Mouse (Mus musculus) forebrain, embryonic 10.5 days (tissue): ENCODE results near the gene Trrap. TPM values are rescaled to one million over a fixed set of nuclear protein-coding genes. Genes with fewer than 3 reads are reported as not detected.

Experiments used
- microRNA-seq: library from miRNA; unstranded; fragments of <30 nt; microRNA quantifications from one replicate; pipeline ENCODE4, GENCODE M21; 2017
- polyA plus RNA-seq: library from polyadenylated mRNA; unstranded; fragments of >200 nt; fragmentation: Nextera tagmentation; extraction: Ambion mirVana; gene quantifications from 2 replicates; pipeline ENCODE4 v1.2.1, GENCODE M21; 2016

Gene Trrap
- polyA plus RNA-seq, 1 experiment from 2014 or later, result 76.2 TPM

Small RNAs within 50 kb of the gene (microRNA-seq; reads per million reads assigned to microRNA genes)
- gene Mir7039, result not detected

Other genes with a start within 250 kb of the Trrap start
- gene Nptx2, start 221.8 kb upstream of the Trrap start, polyA plus RNA-seq, result 0.97 and 1.00 TPM in 2 replicates
- gene Tmem130, start 5.9 kb upstream of the Trrap start, polyA plus RNA-seq, result 1.4 and 2.0 TPM in 2 replicates
- 12.1 and 13.0 TPM in 2 replicates for gene Smurf1, start 198.1 kb downstream of the Trrap start, polyA plus RNA-seq